Mouse (Mus musculus) erythroblast, embryonic 14.5 days (primary cell): Measurements from ENCODE around the gene Igfl3.

ENCODE experiments used
- GATA1 ChIP-seq: IDR thresholded peaks from 2 replicates; pipeline ENCODE4 v1.6.1; 2012; ENCODE audit warnings: low read length, inconsistent platforms, mixed read lengths
- TAL1 ChIP-seq: IDR thresholded peaks from 3 replicates; pipeline ENCODE4 v1.6.1; 2012; ENCODE audit warnings: low read length, inconsistent platforms, mixed read lengths

GRCm38 (mm10) chr7:18214699-18215098, 38.4 kb downstream of the Igfl3 start:
- TF ChIP-seq TAL1 (no peak), GATA1 (no peak)
